Mouse (Mus musculus): ENCODE results near the gene Dscam. TPM values are rescaled to one million over a fixed set of nuclear protein-coding genes. Genes with fewer than 3 reads are reported as not detected.

Dscam gene
- total RNA-seq, 2 experiments from 2014 or later, result not detected

DNA sequence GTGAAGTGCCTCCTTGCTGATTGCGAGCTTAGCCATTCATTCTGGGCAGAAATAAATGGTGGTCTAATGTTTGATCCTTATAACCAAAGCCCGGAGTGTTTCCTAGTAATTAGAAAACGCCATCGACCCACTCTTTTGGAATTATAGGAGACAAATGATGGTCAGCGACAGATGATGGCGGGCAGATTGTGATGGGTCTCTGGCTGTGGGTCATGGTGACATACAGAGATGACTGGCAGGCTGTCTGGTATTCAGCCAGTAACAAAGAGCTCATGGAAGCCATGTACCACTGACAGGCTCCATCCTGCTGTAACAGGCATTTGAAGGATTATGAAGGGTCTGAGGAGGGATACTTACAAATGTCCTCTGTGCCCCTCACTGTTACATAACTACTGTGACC, 549.7 kb downstream of the Dscam start:
- no peak for DNase-seq
- intact Hi-C loops (cut with DNase I), result no loop called here

DNA sequence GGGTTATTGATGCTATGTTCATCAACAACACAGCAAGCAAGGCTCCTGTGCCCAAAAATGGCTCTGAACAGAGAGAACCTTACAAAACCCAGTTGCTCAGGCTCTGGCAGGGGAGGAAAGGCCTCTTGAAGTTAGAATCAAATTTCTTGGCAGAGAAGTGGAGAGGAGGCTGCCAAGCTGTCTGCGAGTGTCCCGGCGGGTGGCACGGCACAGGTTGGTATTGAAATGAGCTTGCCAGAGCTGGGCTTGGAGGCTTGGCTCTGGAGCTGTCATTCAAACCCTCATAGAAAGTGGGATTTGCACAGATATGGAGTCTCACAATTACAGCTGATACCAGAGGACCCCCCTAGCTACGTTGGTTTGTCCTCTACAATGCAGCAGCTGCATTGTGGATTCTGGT, 550.1 kb downstream of the Dscam start:
- DNase-seq, result peak; percentile 25 to 40
- intact Hi-C loops (cut with DNase I), result no loop called here

DNA sequence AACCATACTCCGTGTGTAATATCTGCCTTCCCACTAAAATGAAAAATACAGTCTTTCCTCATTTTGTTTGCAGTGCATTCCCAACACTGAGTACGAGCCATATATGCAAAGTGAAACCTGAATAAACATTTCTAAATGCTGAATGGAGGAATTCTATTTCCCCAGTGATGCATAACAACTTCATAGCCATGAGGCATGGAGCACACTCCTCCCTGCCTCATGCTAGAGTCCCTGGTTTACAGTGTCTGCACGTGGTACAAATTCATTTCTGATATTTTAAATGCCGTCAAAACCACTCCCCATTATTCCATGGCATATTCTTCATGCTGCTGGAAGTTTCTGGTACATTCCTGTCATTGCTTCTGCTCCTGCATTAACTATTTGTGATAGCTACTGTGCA, 552.8 kb downstream of the Dscam start:
- intact Hi-C loops (cut with DNase I), result no loop called here
- no peak for DNase-seq

DNA sequence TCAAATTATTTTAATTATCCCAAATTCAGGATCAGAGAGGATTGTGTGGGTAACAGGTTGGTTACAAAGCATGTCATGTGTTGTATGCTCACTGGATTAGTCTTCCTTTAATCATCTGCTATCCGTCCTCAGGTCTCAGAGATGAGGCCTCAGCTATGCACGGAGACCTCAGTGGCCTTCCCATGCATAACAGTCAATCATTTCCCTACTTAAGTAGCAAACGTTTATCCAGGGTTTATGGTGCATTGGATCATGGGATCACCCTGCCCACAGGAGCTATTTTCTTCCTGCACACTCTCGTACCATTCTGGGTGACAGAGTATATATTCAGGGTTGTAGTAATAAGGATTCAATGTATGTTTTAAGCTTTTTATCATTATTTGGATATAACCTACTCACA, 557.3 kb downstream of the Dscam start:
- intact Hi-C loops (cut with DNase I), result no loop called here
- DNase-seq, result no peak

DNA sequence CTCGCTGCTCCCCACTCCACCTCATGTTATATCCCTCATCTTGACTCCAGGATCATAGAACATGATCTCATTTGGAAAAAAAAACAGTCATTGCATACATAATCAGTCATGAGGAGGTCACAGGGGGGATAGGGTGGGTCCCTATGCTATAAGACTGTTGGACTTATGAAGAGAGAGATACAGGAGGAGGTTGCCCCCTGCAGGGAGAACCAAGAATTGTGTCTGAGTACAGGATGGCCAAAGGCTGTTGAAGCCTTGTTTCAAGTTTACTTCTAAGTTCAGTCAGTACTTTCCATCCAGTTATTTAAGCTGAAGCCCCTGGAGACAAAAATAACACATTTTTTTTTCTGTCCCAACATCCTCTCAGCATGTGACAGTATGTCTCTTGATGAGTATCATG, 559.7 kb downstream of the Dscam start:
- DNase-seq, result no peak
- intact Hi-C loops (cut with DNase I), result loop anchor here (2.0 kb wide), 1 partner anchor 142 kb away; no protein-coding TSS in a partner anchor

DNA sequence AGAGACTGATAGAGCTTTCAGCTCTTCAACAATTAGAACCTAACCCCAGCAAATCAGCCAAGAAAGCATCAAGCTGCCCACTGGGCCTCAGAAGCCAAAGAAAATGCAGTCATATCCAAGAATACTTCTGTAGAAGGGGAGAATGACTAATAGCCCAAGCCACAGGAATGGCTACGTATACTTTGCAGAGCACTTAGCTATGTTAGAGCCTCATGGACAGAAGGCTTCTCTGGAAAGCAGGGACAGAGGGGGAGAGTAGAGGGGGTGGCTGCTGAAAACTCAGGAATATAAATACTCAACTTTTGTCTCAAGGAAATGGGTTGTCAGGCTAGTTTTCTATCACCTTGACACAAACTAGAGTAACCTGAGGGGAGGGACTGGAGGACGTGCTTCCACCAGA, 568.3 kb downstream of the Dscam start:
- no peak for DNase-seq
- intact Hi-C loops (cut with DNase I), result no loop called here

DNA sequence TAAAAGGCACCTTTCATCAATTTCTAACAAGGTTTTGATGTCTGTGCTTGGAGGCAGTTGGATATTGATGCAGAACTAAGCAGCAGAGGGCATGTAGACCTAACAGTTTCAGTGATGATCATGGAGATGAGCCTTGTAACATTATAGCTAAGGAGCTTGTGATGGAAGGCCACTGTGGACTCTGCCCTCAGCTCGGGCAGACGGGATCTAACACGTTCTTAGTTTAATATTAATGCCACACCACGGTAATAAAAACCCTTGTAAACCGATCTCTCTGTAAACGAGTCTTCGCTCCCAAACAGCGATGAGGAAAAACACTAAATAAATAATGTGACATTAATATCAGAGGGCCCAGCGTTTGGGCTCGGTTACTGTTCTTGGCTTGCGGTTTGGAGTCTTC, 569.8 kb downstream of the Dscam start:
- intact Hi-C loops (cut with DNase I), result no loop called here
- DNase-seq, result no peak

DNA sequence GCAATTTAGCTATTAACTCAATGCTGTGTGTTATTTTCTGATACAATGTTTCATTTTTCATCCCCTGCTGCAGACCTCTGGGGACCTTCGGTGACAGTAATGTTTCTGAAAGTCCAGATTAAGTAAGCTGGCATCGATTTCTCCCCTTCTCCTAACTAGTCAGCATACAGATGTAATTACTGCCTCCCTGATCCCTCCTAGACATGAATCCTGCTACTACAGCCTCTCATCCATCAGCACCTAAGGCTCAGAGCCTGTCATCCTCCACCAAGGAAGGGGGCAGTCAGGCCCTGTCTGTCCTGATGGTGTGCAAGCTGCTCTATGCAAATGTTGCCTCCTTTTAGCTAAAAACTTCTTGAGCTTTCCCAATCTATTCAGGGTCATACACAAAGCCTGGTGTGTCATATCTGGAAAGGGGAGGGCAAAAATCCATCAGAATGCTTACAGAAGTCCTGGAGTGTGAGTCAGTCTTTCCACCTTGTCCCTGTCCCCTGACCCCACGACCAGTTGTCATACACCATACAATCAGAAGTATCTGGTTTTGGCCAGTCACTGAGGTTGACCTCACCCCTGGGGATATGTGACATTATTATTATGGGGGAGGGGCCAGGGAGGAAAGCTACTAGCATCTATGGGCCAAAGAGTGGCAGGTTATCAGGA, 571.0 kb downstream of the Dscam start:
- DNase-seq, result no peak
- intact Hi-C loops (cut with DNase I), result no loop called here

DNA sequence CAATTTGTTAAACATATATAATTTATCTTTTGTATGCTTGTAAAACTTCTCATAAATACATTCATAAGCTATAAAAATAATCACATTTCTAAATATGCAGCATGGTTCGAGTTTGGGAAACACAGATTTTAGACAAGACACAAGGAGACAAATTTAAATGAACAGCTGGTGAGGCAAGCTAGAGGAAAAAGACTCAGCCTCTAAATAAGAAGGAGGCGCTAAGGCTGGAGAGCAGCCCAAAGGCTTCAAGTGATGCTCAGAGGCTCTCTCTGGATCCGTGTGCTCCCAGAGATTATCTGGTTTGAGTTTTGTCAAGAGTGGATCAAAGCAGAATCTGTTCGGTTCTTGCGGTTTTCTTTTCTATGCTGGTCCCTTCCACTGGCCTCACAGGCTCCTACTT, 594.7 kb downstream of the Dscam start:
- DNase-seq, result no peak
- intact Hi-C loops (cut with DNase I), result no loop called here

DNA sequence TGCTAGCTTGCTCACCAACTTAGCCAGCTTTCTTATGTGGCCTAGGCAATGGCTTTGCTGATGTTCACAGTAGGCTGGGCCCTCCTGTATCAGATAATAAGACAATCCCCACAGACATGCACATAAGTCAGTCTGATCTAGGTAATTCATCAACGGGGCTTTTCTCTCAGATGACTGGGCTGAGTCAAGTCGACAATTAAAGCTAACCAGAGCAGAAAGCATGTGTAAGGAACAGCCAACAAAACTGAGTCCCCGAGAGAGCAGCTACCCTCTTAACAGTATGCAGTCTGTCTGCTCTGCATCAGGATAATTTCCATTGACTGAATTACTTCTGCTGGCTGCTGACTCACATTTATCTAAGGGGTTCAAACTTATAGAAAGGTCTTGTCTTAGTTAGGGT, 603.1 kb downstream of the Dscam start:
- intact Hi-C loops (cut with DNase I), result no loop called here
- no peak for DNase-seq

DNA sequence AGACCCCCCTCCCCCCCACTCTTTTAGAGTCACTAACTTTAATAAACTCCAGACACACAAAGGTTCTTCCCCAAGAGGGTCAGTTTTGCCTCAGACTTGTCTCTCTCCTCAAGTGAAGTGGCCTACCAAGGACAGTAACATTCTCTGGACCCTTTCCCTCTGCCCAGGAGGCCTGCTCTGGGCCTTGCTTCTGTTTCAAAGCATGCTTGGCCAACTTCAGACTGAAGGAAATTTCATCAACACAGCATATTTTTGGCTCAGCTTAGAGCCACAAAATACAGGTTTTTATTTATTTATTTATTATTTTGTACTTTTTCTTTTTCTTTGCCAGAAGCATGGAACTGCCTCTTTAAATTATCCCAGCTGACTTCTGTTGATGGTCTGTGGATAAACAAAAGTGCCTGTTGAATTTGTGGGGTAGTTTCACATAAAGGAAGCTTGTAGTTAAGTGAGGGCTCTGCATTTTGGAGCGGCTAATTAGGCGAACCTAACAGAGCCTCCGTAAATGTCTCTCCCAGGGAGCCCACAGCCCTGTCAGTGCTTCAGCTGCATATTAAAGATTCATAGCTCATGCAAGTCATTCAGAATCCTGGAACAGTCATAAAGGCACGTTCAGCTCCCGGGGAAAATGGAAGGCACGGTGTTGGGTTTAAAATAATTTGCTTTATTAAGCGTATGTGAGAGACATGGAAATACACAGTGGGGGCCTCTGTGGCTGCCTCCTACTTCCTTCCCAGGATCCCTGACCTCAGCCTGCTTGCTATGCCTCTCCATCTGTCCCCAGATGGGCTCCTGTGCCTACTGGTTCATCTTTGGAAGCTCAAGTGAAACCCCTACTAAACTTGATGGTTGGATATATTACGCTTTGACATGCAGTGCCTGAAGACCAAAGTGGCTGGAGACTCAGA, 606.9 kb downstream of the Dscam start:
- DNase-seq, result no peak
- intact Hi-C loops (cut with DNase I), result no loop called here

DNA sequence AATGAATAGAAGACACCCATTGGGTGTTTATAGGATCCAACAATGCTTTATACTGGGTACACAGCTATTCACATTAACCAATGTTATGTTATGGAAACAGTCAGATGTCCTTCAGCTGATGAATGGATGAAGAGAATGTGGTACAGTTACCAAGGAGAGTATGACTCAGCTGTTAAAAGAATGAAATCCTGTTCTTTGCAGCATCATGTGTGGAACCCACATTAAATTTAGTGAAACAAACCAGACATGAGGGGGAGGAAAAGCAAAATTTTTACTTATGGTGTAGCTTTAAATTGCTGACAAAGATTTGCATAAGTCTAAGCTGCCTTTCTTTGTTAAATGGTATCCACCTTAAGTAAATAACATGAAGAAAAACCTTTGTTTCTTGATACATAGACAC, 610.8 kb downstream of the Dscam start:
- no peak for DNase-seq
- intact Hi-C loops (cut with DNase I), result no loop called here

DNA sequence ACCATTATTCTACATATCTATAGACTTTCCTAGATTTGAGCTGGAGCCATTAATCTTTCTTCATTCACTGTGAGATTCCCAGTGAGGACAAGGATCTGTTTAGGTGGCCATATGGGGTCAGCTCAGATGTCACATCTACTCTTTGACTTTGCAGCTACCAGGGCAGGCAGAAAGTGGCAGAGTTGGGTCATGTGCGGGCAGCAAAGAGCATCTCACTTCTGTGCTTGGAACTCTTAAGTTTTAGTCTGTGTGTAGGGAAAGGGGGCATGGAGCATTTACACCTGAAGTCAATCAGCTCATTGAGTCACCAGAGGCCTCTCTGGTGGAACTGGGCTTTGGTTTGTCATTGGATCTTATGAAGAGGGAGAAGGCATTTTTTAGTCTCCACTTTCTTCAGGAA, 612.2 kb downstream of the Dscam start:
- intact Hi-C loops (cut with DNase I), result no loop called here
- DNase-seq, result no peak

DNA sequence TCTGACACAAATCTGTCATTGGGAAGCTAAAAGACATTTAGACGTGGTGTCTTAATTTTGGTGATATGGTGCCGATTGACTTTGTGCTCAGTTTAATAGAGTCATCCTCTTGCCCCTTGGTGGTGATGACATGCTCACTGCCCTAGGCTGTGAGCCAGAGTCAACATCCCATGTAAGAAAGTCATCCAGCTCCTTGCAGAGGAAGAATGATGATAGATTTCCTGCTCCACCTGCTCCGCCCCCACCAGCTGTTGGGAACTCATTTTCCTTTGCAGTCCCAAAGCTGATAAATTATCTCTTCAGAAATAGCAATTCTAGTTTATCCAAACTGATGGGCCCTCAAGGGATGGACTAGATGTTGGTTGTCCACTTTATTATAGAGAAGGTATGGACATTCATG, 613.9 kb downstream of the Dscam start:
- intact Hi-C loops (cut with DNase I), result no loop called here
- no peak for DNase-seq

DNA sequence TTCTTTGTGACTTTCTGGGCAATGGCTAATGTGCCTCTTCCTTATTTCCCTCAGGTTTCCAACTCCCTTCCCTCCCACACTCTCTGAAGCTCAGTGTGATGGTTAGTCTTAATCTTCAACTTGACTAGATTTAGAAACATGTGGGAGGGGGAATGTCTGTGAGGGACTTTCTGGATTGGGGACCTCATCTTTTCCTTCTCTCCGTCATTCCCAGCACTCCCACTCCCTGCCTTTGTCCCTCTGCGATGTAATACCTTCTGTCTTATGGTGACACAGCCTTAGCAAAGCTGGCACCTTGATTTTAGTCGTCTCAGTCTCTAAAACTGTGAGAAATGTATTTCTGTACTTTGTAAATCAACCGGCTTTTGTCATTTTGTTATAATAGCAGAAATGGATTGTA, 615.1 kb downstream of the Dscam start:
- DNase-seq, result no peak
- intact Hi-C loops (cut with DNase I), result no loop called here

DNA sequence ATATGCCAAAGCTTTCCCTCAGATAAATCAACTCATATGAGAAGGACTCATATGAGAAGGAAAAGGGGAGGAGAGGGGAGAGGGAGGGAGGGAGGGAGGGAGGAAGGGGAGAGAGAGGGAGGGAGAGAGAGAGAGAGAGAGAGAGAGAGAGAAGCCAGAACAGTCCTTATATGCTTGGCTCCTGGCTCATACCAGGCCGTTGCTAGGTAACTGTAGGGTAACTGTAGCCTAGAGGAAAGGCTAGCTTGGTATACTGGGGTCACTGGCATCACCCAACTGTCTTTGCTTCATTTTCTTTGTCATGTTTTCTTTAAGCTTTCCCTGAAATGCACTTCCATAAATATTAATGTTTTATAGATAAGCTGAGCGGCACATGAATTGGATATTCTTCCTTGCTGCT, 617.9 kb downstream of the Dscam start:
- no peak for DNase-seq
- intact Hi-C loops (cut with DNase I), result no loop called here

DNA sequence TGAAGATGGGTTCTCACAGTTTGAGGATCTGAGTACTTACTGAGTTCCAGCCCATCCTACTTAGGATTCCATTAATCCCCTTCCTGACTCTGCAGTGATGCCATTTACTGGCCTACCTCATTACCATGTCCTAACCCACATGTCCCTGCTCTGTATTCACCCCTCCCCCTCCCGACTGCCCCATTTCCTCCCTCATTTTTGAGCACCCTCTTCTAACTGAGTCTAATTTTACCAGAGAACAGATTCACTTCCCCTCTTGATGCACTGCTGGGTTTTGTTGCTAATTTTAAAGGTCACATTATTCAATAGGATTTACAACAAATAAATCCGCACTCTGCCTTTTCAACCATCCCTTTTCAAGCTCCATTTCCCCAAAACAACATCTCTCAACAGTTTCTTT, 629.5 kb downstream of the Dscam start:
- intact Hi-C loops (cut with DNase I), result no loop called here
- DNase-seq, result no peak

Other genes with a start within 250 kb of the Dscam start
- gene Bace2, start 186.0 kb upstream of the Dscam start, total RNA-seq (2021), result 1 to 10 TPM; 3.4 to 6.4 TPM

All from gastrocnemius, postnatal 36 days (tissue).